Mouse (Mus musculus): ENCODE results near the gene Prkci. TPM values are rescaled to one million over a fixed set of nuclear protein-coding genes. Genes with fewer than 3 reads are reported as not detected.

Gene Prkci
- polyA plus RNA-seq, 1 experiment from 2014 or later: 28.6 TPM

DNA sequence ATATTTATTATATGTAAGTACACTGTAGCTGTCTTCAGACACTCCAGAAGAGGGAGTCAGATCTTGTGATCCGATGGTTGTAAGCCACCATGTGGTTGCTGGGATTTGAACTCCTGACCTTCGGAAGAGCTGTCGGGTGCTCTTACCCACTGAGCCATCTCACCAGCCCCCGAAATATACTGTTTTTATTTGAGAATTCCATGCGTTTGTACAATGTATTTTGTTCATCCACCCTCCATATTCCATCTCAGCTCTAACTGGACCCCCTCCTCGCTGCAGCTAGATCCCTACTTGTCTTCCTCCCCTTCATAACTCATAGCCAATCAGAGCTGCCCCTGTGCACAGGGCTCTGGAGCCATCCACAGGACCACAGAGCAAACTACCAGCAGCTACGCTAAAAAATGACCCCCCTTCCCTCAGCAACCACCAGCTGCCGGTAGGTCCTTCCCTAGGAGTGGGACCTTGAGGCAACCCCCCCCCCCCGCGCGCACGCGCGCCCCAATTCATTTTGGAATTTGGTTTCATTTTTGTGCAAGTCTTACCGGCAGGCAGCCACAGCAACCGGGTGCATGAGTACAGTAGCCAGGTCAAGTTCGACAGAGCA, 60.6 kb downstream of the Prkci start:
- peaks cover 12% of the 10 kb centered on the region; the same call in 1 of the 2 replicates for H3K4me1 ChIP-seq (replicated peaks)
- H3K9me3 ChIP-seq: no peaks in the 10 kb centered on the region
- H3K4me3 ChIP-seq: peak overlapping the region; percentile 34
- peaks cover 5% of the 10 kb centered on the region; the same call in 1 of the 2 replicates for H3K36me3 ChIP-seq
- no peaks in the 10 kb centered on the region for H3K27me3 ChIP-seq
- peak overlapping the region; percentile 52 for H3K4me2 ChIP-seq
- no peak overlapping the region; the same call in 1 of the 2 replicates for H3K27ac ChIP-seq (replicated peaks)
- 28% methylated on average over 17 of the region's 17 CpGs for WGBS
- no peak overlapping the region for H3K9ac ChIP-seq
- peak; percentile 50; the same call in 1 of the 2 replicates for ATAC-seq (ENCODE audit: low FRiP score, low read depth)

DNA sequence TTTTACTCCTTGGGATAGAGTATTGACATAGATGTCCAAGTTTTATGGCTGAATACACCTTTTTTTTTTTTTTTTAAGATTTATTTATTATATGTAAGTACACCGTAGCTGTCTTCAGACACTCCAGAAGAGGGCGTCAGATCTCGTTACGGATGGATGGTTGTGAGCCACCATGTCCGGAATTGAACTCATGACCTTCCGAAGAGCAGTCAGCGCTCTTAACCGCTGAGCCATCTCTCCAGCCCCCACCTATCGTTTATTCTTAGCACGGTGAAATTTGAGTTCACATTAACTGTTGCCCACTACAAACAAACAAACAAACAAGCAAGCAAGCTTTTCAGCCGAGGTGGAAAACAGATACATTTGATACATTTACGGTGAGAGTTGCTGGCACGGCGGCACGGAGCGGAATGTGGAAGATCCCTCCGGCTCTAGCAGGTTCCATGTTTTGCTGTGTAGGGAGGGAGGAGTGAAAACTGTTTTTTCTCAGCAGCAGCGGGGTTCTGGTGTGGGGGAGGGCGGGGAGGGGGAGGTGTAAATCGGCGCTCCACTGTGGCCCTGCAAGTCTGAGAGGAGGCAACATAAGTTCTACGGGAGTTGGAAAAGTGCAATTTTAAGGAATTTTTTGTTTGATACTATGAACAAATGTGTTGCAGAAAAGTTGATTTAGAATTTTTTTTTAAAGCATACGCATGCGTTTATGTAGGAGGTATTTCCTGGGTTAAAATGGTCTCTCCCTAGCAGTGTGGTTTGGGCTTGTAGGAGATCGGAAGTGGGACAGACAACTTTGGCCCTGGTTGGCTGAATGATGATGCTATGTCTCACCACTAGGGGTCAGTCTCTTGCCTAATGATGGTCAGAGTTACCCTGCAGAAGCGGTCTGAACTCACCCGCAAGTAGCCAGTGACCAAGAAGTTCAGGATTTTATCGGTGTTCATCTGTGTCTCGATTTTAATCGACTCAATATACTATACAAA, 61.4 kb downstream of the Prkci start:
- no peaks in the 10 kb centered on the region for H3K36me3 ChIP-seq
- H3K27ac ChIP-seq (replicated peaks): peak overlapping the region; percentile 66; the same call in 1 of the 2 replicates
- peaks cover 12% of the 10 kb centered on the region; the same call in 1 of the 2 replicates for H3K4me1 ChIP-seq (replicated peaks)
- peak overlapping the region; percentile 52 for H3K4me2 ChIP-seq
- ATAC-seq (ENCODE audit: low FRiP score, low read depth): peak; percentile 93
- H3K9ac ChIP-seq: no peak overlapping the region
- no peaks in the 10 kb centered on the region for H3K9me3 ChIP-seq
- H3K4me3 ChIP-seq: peak overlapping the region; percentile 34
- 5% methylated on average over 30 of the region's 30 CpGs for WGBS
- no peaks in the 10 kb centered on the region for H3K27me3 ChIP-seq

DNA sequence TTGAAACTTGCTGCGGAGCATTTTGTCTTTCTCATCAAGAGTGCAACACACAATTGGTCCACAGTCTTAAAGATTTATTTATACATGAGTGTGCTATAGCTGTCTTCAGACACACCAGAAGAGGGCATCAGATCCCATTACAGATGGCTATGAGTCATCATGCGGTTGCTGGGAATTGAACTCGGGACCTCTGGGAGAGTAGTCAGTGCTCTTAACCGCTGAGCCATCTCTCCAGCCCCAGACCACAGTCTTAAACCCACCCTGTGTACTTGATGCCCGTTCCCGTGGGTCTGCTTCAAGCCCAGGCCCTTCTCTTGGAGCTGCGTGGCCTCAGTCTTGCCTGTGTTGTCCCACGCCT, 65.2 kb downstream of the Prkci start:
- Histone ChIP-seq H3K4me3 (no peak overlapping the region), H3K4me2 (no peak overlapping the region), H3K27ac (replicated peaks) (no peak overlapping the region), H3K9ac (no peak overlapping the region), H3K36me3 (no peaks in the 10 kb centered on the region), H3K27me3 (no peaks in the 10 kb centered on the region), H3K9me3 (no peaks in the 10 kb centered on the region), H3K4me1 (replicated peaks) (peaks cover 12% of the 10 kb centered on the region; the same call in 1 of the 2 replicates)
- 82% methylated on average over 8 of the region's 8 CpGs for WGBS
- no peak for ATAC-seq (ENCODE audit: low FRiP score, low read depth)

DNA sequence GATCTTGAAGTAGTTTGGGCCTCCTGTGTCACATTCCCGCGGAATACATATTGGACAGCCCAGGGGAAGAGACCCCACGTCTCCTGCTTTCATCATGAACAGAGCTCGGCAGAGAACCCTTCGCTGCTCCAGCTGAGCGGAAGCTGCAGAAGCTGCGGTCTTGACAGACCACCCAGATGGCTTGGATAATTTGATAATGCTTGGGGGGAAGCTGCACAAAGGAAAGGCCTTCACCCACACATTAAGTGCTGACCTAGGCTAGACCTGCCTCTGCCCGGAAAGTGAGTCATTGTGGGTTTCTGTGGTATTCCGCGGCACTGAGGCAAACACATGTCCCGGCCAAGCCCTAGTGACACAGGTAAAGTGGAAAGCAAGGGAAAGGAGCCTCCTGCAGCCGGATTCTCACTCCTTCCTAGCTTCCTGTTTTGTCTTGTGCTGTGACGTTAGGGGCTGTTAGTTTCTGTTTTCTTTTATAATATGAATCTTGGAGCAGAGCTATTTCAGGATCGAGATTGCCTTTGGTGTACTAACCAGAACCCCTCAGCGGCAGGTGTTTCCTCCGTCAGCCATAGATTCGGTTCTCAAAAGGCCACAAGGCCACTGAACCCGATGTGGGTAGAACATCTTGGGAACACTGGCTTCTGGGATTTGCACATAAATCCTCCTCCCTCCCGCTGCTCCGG, 65.7 kb downstream of the Prkci start:
- H3K4me3 ChIP-seq: no peak overlapping the region
- H3K9me3 ChIP-seq: no peaks in the 10 kb centered on the region
- no peak overlapping the region for H3K9ac ChIP-seq
- H3K36me3 ChIP-seq: no peaks in the 10 kb centered on the region
- 64% methylated on average over 20 of the region's 20 CpGs for WGBS
- H3K4me1 ChIP-seq (replicated peaks): peaks cover 9% of the 10 kb centered on the region; the same call in 1 of the 2 replicates
- no peak overlapping the region for H3K27ac ChIP-seq (replicated peaks)
- no peak overlapping the region for H3K4me2 ChIP-seq
- no peaks in the 10 kb centered on the region for H3K27me3 ChIP-seq
- no peak for ATAC-seq (ENCODE audit: low FRiP score, low read depth)

DNA sequence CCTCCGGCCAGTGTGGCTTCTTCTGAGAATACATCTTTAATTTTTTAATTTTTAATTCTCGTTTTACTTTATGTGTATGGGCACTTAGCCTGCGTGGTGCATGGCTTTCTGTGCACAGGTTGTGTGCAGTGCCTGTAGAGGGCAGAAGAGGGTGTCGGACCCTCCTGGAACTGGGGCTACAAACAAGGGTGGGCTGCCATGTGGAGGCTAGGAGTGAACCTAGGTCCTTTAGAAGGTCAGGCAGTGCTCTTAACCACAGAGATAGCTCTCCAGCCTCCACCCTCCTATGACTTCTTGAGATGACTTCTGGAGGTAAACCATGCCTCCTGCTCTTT, 66.2 kb downstream of the Prkci start:
- H3K4me2 ChIP-seq: no peak overlapping the region
- H3K4me3 ChIP-seq: no peak overlapping the region
- no peak for ATAC-seq (ENCODE audit: low FRiP score, low read depth)
- WGBS: 80% methylated on average over 4 of the region's 4 CpGs
- no peaks in the 10 kb centered on the region for H3K36me3 ChIP-seq
- no peak overlapping the region for H3K9ac ChIP-seq
- H3K9me3 ChIP-seq: no peaks in the 10 kb centered on the region
- H3K4me1 ChIP-seq (replicated peaks): peaks cover 4% of the 10 kb centered on the region; the same call in 1 of the 2 replicates
- no peak overlapping the region for H3K27ac ChIP-seq (replicated peaks)
- no peaks in the 10 kb centered on the region for H3K27me3 ChIP-seq

DNA sequence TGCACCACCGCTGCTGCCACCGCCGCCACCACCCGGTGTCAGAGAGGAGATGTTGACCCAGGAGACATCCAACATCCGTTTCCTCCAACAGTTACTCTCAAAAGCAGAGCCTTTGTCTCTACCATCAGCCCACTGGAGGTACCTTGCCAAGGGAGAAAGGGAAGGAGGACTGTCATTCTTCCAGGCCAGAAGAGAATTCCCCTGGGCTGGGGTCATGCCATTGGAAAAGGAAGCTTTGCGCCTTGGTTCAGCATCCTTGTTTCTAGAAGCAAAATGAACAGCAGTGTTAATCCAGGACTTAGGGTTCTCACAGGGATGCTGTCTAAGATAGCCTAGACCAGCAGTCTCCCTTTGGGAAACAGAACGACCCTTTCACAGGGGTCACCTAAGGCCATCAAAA, 66.8 kb downstream of the Prkci start:
- H3K9me3 ChIP-seq: no peaks in the 10 kb centered on the region
- H3K27ac ChIP-seq (replicated peaks): no peak overlapping the region
- no peaks in the 10 kb centered on the region for H3K27me3 ChIP-seq
- no peaks in the 10 kb centered on the region for H3K36me3 ChIP-seq
- no peaks in the 10 kb centered on the region for H3K4me1 ChIP-seq (replicated peaks)
- H3K4me2 ChIP-seq: no peak overlapping the region
- no peak overlapping the region for H3K4me3 ChIP-seq
- WGBS: 87% methylated on average over 7 of the region's 7 CpGs
- H3K9ac ChIP-seq: no peak overlapping the region
- ATAC-seq (ENCODE audit: low FRiP score, low read depth): no peak

DNA sequence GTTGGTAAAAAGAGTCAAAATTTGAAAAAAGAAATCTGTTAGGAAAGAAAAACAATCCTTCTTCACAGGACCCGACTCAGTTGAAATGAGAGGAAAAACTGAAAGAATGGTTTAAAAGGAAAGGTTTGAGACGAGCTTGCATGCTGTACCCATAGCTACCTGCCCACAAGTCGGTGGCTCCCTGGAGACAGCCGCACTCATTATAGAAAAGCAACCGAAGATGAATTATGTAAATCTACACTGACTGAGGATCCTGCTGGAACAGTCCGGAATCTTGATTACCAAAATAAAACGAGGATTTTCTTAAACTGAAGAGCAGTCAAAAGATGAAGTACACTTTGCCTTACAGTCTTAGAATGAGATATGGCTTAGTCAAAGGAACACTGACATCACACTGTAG, 72.9 kb downstream of the Prkci start:
- H3K27ac ChIP-seq (replicated peaks): no peak overlapping the region
- ATAC-seq (ENCODE audit: low FRiP score, low read depth): no peak
- H3K9me3 ChIP-seq: no peaks in the 10 kb centered on the region
- no peak overlapping the region for H3K4me2 ChIP-seq
- 75% methylated on average over 7 of the region's 7 CpGs for WGBS
- H3K4me1 ChIP-seq (replicated peaks): no peaks in the 10 kb centered on the region
- no peaks in the 10 kb centered on the region for H3K27me3 ChIP-seq
- no peak overlapping the region for H3K4me3 ChIP-seq
- no peak overlapping the region for H3K9ac ChIP-seq
- no peaks in the 10 kb centered on the region for H3K36me3 ChIP-seq

DNA sequence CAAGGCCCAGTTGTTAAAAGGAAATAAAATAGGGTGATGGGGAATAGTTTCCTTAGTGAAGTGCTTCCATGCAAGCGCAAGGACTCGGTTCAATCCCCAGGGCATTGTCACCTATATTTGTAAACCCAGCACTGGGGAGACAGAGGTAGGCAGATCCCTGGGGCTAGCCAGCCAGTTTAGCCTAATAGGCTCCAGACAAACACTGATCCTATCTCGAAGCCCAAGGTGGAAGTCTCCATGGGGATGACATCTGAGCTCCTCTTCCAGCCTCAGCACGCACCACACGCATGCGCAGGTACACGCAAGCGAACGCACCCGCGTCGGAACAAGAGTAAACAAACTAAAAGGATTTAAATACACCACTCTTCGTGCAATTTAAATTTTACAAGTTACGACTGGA, 76.3 kb downstream of the Prkci start:
- no peak overlapping the region for H3K4me3 ChIP-seq
- no peak overlapping the region for H3K27ac ChIP-seq (replicated peaks)
- no peak for ATAC-seq (ENCODE audit: low FRiP score, low read depth)
- H3K36me3 ChIP-seq: no peaks in the 10 kb centered on the region
- H3K27me3 ChIP-seq: no peaks in the 10 kb centered on the region
- no peak overlapping the region for H3K4me2 ChIP-seq
- no peak overlapping the region for H3K9ac ChIP-seq
- 95% methylated on average over 14 of the region's 14 CpGs for WGBS
- H3K4me1 ChIP-seq (replicated peaks): no peaks in the 10 kb centered on the region
- H3K9me3 ChIP-seq: no peaks in the 10 kb centered on the region

DNA sequence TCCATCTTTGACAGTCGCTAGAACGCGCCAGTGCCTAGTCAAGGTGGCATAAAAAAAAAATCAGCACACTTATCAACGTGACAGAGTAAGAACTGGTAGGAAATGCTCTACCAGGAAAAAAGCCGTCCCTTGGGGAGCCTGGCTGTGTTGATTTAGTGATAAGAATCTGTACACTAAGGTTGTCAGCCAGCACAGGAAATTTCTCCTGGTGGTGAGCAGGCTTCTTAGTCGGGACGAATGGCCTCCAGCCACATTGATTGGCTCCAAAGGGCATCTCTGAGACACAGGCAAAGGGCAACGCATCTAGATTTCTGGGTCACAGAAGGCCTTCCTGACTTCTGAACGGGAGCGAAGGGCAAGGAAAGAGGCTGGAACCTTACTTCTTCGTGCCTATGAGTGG, 80.3 kb downstream of the Prkci start:
- H3K27me3 ChIP-seq: no peaks in the 10 kb centered on the region
- H3K4me3 ChIP-seq: no peak overlapping the region
- no peaks in the 10 kb centered on the region for H3K9me3 ChIP-seq
- H3K4me1 ChIP-seq (replicated peaks): no peaks in the 10 kb centered on the region
- no peak overlapping the region for H3K9ac ChIP-seq
- no peak overlapping the region for H3K27ac ChIP-seq (replicated peaks)
- no peak overlapping the region for H3K4me2 ChIP-seq
- H3K36me3 ChIP-seq: no peaks in the 10 kb centered on the region
- ATAC-seq (ENCODE audit: low FRiP score, low read depth): no peak
- 80% methylated on average over 11 of the region's 11 CpGs for WGBS

DNA sequence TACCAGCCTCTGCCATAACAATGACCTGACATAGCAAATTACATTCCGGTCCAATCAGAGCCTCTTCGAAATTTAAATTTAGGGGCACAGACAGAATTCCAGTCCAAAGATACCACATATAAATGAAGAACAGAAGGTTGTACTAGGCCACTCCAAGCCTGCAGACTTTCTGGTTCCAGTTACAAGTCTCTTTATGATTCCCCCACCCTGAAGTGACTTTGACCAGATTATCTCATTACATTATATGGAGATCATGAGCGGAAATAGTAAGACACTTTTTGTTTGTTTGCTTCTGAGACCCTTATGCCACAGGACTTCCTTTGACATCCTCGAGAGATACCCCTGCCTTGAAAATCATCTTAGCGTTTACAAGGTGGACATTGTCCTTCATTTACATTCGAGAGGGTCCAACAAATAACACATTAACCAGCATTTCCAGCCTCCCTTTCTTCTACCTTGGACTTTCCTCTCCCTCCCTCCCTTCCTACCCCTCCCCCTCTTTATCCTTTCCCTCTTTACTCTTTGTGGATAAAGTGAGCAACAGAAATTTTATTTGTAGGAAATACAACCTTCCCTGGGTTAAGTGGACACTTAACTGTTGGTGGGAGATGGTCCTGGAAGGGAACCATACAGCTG, 81.6 kb downstream of the Prkci start:
- H3K27me3 ChIP-seq: no peaks in the 10 kb centered on the region
- no peak overlapping the region for H3K27ac ChIP-seq (replicated peaks)
- no peaks in the 10 kb centered on the region for H3K4me1 ChIP-seq (replicated peaks)
- H3K4me2 ChIP-seq: no peak overlapping the region
- WGBS: 87% methylated on average over 6 of the region's 6 CpGs
- H3K9ac ChIP-seq: no peak overlapping the region
- no peak for ATAC-seq (ENCODE audit: low FRiP score, low read depth)
- H3K36me3 ChIP-seq: no peaks in the 10 kb centered on the region
- no peaks in the 10 kb centered on the region for H3K9me3 ChIP-seq
- no peak overlapping the region for H3K4me3 ChIP-seq

DNA sequence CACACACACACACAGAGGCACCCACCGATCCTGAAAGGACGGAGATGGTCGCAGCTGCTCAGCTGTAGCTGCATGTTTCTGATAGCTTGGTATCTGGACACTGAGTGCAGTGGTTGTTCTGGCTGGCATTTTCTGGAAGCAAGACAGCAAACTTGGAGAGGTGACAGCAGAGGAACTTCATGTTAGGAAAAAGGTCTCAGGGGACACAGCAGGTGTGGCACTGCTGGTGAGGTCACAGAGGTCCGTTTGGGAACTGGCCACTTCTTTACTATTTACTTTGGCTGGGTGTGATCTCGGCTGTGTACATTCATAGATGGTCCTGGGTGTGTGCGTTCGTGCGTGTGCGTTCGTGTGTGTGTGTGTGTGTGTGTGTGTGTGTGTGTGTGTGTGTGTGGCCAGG, 83.9 kb downstream of the Prkci start:
- Histone ChIP-seq H3K9me3 (no peaks in the 10 kb centered on the region), H3K4me2 (no peak overlapping the region), H3K27me3 (no peaks in the 10 kb centered on the region), H3K4me1 (replicated peaks) (peaks cover 10% of the 10 kb centered on the region), H3K36me3 (no peaks in the 10 kb centered on the region), H3K4me3 (no peak overlapping the region), H3K27ac (replicated peaks) (no peak overlapping the region), H3K9ac (no peak overlapping the region)
- WGBS: 79% methylated on average over 10 of the region's 10 CpGs
- no peak for ATAC-seq (ENCODE audit: low FRiP score, low read depth)
